Mouse (Mus musculus) heart, postnatal 25 days (tissue): Measurements from ENCODE around the gene Hykk. TPM values are rescaled to one million over a fixed set of nuclear protein-coding genes. Genes with fewer than 3 reads are reported as not detected.
"Not testable (repeated sequence)": the region's sequence is repeated elsewhere in the genome, so short reads cannot be mapped to it uniquely, and the experiment has no call there.

Experiments used
- DNase-seq: peaks from one replicate; pipeline ENCODE4 v3.0.0; 2022; ENCODE audit warnings: low spot score
- intact Hi-C: fragments of 180-260 bp; cut with DNase I; formaldehyde crosslinking; loops from one replicate; pipeline ENCODE4 v1.15.1; 2025
- total RNA-seq, 2 experiments: library from RNA; stranded (reverse); gene quantifications; 2 replicates each; pipeline ENCODE4 v1.2.3; 2021

Gene Hykk
- 1 to 10 TPM; 1.0 to 1.3 TPM for total RNA-seq

DNA sequence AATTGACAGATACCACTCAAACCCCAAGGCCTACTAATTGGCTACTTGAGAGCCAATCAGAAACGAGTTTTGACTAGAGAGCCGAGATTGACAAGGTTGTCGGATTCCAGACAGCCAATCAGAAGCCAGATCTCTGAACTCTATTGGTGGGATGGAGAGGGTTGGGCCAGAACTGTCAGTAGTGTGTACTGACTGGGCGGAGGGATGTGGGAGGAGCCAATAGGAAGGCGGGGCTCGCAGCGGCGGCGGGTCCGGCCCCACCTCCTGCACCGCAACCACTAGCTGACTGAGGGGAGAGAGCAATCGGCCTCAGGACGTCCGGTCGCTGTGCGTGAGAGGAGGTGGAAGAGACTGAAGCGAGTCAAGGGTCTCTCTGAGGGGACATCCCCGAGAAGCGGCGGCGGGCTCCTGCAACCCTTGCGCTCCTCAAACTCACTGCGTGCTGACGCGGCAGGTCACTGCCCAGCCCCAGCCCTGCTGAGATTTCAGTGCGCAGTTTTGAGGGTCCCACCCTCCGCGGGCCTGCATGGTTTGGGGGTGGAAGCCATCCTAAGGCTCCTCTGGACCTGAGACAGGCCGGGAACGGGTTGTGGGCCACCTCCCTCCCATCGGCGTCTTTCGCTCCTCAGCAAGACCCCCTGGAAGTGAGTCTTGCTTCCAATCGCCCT lies at the start of gene Hykk:
Hykk (plus strand) TSS at position 274 of the 668 bp plus-strand sequence.
- intact Hi-C loops, result loop anchor here (2.0 kb wide), 1 partner anchor 34 kb away; the partner anchor contains the start of genes AY074887 and Psma4
- DNase-seq, result peak; percentile 82

DNA sequence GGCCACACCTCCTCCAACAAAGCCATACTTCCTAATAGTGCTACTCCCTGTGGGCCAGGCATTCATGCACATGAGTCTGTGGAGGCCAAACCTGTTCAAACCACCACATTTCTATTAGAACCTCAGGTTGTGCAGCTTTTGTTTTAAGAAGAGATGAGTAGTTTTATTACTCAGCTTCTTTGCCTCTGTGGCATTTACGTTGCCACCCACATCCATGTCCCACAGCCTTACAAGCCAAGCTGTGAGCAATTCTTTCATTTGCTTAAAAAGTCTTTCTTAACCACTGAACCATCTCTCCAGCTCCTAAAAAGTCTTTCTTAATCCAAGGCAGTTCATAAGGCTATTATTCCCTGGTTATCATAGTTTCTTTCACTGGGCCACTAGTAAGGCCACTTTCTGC lies 38.3 kb upstream of the Hykk start:
- no peak for DNase-seq
- intact Hi-C loops, result no loop called here

DNA sequence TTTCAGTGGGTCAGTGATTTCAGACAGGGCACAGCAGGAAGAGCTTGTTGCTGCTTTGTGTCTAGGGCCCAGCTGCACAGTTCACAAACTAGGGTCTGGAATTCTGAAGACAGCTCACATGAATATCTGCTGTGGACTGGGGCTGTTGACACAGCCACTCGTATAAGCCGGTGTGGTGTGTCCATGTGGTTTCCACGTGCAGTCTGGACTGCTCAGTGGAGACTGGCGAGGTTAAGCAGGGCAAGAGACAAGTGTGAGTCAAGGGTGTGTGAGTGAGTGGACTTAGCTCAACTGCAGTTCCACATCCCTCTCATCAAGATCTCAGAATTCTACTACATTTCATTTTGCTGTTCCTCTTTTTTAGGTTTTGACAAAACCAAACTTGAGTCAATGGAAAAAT lies 25.0 kb upstream of the Hykk start:
- no peak for DNase-seq
- intact Hi-C loops, result no loop called here

DNA sequence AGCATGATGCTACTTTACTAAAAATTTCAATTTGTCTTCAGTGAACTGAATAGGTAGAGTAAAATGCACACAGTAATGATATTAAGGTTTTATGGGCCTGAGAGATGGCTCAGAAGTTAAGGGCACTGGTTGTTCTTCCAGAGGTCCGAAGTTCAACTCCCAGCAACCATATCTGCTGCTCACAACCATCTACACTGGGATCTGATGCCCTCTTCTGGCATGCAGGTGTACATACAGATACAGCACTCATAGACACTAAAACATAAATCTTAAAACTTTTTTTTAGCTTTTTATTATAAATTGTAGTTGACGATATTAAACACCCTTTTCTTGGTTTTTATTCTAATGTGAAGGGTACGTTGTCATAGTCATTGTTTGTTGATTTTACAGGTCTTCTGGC lies 20.0 kb upstream of the Hykk start:
- no peak for DNase-seq
- intact Hi-C loops, result no loop called here

DNA sequence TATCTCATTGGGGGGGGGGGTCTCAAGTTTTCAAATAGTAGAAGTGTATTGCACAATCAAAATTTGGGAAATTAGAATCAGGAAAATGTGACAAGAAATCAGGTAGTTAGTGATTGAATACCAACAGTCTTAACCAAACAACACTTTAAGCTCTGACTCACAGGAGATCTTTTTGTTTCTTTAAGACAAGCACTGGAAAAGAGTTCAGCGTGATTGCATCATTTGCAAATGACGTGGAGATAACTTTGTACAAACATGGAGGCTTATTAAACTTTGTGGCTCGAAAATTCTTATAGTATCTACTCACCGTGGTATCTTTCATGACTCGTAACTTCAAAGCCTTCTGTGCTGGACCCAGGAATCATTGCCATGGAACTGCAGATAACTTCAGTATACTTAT lies 7.6 kb upstream of the Hykk start:
- intact Hi-C loops, result no loop called here
- no peak for DNase-seq

DNA sequence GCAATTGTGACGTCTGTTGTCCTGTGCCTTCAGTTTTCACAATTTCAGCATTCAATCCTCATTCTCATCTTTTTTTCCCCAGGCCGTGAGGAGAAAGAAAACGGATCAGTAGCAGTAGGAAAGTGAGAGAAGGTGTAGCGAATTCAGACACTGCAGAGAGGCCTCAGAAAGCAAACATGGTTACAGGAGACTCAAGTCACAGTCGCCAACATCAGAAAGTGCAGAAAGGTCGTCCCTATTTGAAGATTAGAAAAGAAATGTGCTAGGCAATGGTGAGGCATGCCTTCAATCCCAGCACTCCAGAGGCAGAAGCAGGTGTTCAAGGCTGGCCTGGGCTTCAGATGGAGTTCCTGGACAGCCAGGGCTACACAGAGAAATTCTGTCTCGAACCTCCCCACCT lies 1.5 kb upstream of the Hykk start:
- intact Hi-C loops, result no loop called here
- DNase-seq, result no peak

DNA sequence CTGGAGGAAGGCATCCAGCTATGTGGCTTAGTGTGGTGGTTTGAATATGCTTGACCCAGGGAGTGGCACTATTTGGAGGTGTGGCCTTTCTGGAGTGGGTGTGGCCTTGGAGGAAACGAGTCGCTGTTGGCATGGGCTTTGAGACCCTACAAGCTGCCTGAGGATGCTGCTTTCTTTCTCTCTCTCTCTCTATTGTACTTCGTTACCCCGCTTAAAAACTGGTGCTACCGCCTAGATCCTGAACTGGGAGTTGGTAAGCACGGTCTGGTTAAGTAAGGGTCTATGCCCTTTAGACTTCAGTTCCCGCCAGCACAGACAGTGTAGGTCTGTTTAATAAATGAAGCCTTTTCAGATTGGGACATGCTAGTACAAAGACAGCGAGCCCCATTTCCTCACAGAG lies 682 bp upstream of the Hykk start:
- no peak for DNase-seq
- intact Hi-C loops, result loop anchor here (2.0 kb wide), 1 partner anchor 34 kb away; the partner anchor contains the start of genes AY074887 and Psma4

DNA sequence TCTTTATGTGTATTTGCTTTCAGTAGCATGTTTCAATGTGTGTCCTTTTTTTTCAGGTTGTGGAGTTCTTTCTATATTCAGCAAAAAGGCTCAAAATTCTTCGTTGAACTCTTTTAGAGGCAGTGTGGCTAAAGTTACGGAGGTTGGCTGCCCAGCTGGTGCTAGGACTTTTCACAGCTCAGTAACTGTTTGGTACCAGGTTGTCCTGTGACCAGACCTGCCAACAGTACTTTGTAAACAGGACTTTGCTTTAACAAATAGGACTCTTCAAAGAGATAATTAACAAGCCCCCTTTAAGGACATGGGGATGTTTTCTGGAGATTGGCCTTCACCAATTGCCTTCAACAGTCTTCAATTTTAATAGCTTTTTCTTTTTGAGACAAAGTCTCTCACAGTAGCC lies 1.1 kb downstream of the Hykk start:
- intact Hi-C loops, result no loop called here
- no peak for DNase-seq

DNA sequence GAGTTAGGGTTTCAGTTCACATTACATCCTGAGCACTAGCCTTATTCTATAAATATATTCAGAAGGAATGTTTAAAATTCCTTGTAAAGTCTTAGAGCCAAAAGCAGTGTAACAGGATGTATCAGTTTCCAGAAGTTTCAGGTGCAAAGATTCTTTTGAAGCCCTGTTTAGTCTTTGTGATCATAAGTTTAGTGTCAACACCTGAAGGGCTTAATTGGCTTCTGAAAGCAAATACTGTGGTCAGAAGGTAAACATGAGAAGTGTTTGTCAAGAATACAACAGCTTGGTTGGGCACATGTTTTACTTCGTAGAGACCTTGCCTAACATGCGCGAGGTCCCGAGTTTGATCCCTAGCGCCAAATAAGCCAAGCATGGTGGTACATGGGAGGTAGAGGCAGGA lies 1.7 kb downstream of the Hykk start:
- intact Hi-C loops, result no loop called here
- no peak for DNase-seq

DNA sequence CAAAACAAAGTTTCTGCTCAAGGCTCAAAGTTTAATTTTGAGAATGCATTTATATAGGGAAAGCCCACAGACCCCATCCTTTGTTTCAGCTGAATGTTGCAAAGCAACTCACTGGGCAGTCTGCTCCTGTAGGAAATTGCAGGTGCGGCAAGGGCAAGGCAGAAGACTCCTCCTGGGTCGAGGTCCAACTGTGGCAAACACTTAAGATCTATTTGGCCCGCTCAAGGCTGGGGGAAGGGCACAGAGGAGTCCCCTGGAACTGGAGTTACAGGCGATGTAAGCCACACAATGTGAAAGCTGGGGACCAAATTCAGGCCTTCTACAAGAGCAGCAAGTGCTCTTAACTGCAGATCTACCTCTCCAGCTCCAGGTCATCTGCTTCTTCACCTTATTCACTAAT lies 2.9 kb downstream of the Hykk start:
- intact Hi-C loops, result no loop called here
- no peak for DNase-seq

DNA sequence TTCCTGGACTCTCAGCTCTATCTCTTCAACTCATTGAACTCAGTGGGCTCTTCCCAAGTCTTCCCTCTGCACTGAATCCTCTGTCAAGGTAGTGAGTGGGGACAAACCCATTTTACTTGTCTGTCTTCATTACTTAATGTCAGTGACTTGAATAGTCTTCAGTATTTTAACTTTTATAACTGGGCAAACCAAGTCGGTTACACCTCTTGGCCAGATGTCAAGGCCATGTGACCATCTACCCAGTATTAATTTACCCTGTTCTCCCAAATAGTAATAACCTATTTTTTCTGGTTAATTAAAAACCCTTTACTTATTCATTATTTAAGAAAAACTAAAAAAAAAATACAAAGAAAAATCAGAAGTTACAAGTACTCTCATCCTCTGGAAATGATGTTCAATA lies 13.7 kb downstream of the Hykk start:
- intact Hi-C loops, result no loop called here
- DNase-seq, result no peak

DNA sequence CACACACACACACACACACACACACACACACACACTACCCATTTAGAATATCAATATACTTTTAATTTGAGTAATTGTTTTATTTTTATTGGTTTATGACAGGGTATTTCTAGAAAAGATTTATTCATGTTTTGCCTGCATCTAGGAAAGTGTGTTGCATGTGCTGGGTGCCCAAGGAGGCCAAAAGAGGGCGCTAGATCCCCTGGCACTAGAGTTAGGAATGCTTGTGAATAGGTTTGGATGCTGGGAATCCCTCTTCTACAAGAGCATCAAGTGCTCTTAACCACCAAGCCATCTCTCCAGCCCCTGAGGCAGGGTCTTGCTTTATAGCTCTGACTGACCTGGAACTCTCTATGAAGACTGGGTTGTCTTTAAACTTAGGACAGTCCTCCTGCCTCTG lies 14.7 kb downstream of the Hykk start:
- DNase-seq, result no peak
- intact Hi-C loops, result no loop called here

DNA sequence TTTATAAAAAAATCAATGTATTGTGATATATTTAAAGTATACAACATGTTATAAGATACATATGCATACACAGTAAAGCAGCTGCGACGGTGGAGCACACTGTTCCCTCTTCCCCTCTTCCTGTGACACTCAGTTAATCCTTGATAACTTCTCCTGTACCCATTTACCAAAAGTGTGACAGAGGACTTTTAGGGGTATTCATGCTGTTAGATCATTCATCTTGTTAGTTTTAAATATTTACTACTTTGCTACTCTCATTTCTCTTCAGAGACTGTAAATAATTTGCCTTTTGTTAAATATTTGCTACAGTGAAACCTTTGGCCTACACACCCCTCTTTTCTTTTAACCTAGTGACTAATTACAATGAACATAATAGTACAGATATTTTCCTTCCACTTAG lies 15.3 kb downstream of the Hykk start:
- no peak for DNase-seq
- intact Hi-C loops, result no loop called here

DNA sequence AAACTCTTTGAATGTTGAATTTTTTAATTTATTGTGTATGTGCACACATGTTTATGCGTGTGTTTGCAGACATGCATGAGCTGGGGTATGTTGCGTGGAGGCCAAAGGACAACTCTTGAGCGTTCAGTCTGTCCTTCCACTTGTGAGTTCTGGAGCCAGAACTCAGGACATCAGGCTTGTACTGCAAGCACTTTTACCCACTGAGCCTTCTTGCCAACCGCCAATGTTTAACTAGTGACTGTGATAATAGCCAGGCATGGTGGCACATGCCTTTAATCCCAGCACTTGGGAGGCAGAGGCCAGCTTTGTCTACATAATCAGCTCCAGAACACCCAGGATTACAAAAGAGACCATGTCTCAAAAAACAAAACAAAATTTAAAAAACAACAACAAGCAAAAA lies 25.0 kb downstream of the Hykk start:
- no peak for DNase-seq
- intact Hi-C loops, result no loop called here

DNA sequence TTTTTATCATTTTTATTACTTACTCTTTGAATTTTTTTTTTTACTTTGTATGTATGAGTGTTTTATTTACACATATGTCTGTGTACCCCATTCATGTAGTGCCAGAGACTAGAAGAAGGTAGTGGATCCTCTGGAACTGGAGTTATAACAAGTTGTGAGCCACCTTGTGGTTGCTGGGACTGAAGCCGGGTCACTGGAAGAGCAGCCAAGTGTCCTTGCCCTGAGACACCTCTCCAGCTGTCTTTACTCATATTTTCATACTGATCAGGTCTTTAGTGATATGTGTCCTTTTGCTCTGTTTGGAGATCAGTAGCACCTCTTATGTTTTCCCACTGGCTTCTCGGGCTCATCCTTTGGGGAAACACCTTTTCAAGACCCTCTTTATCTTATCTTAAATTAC lies 27.4 kb downstream of the Hykk start:
- intact Hi-C loops, result no loop called here

DNA sequence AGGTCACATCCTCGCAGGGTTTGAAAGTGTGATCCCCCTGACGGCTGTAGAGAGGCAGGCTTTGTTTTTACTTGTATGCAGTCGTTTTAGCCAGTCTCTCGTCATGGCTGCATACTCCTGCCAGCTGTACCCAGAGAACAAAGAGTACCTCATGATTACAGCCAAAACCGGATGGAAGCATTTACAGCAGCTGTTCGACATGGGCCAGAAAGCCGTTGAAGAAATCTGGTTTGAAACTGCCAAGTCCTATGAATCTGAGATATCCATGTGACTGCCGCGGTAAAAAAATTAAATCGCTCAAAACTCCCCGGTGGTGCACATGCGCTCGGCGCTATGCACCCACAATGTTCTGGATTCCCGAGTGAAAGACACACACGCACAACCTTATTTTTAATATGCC lies 29.2 kb downstream of the Hykk start:
- intact Hi-C loops, result no loop called here
- DNase-seq, result no peak

More for the DNA sequence above, 27.4 kb downstream of the Hykk start:
- no peak for DNase-seq

DNA sequence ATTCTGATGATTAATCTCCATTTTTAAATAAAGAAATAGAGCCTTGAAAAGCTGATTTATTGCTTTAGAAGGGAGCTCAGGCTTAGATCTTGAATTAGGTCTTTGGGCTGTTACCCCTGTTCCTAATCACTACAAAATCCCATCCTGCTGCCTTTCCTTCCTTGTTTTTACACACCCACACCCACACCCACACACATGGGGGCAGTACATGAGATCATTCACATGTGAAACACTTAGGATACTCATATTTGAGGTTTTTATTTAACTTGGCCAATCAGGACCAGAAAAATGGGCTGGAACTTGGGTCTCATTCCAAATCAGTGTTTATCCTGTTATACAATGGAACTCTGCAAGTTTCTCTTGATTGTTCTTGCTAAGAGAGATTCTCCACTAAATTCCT lies 32.4 kb downstream of the Hykk start:
- intact Hi-C loops, result no loop called here
- DNase-seq, result no peak

DNA sequence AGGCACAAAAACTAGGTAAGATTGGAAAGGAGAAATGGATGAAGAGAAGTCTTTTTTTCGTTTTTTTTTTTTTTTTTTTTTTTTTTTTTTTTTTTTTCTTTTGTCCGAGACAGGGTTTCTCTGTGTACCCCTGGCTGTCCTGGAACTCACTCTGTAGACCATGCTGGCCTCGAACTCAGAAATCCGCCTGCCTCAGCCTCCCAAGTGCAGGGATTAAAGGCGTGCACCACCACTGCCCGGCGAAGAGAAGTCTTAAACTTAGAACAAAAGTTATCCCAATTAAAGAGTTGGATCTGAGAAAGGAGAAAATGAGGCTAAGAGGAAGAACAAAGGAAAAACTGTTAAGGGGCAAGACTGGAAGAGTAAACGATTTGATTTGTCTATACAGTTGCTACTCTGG lies 33.1 kb downstream of the Hykk start:
- intact Hi-C loops, result loop anchor here (2.0 to 5.0 kb wide), 2 partner anchors 33 to 218 kb away; partner anchors contain the start of genes Hykk and Wdr61
- not testable (repeated sequence) for DNase-seq

DNA sequence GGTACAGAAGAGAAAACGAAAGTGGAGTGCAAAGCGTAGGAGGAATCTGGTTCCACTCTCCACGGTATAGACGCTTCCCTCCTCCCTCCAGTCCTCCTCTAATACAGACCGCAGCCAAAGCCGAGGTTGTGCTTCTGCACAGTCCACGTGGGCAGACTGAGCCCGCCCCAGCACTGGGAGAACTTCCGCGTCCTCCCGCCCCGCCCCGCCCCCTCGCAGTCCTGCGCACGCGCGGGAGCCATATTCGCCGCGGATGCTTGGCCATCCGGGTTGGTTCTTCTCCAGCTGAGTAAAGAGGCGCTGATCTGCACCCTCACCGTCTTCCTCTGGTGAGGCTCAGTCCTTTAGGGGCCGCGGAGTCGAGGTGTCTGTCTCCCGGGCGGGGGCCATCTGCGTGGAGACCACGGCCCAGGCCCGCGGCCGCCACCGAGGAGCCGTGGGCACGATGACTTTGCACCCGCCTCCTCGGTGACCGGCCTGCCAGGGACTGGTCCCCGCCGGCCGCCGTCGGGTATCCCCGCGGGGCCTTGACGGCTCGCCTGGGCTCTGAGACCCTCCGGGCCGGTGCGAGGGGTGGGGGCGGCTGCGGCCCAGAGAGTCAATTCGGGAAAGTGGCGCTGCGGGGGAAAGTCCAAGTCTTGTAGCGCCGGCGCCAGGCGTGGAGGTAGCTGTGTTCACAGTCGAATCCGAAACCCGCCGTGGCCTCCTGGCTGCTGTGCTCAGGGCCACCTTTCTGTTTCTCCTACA lies 33.7 kb downstream of the Hykk start, which contains the start of the genes Psma4 and AY074887:
Psma4 (plus strand) TSS at position 216 of the 747 bp plus-strand sequence.
AY074887 (minus strand) TSS at position 424 of the 747 bp plus-strand sequence.
- intact Hi-C loops, result loop anchor here (2.0 to 5.0 kb wide), 2 partner anchors 34 to 218 kb away; partner anchors contain the start of genes Hykk and Wdr61
- DNase-seq, result peak; percentile 78

DNA sequence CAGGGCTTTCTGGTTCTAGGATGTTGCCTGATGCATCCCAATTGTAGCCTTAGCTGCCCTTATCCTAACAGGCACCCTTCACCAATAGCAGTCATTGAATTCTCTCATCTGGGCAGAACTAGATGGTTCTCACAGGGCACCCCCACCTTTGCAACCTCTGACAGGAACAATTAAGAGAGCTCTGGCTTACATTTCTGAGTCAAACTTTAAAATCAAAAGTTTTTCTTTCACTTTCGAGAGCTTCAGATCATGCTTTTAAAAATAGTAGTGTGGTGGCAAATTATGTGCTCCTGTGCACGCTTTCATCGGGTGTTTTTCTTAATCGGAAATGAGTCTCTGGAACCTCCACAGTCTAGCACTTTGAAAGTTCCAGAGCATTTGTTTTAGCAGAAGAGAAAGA lies 44.0 kb downstream of the Hykk start:
- intact Hi-C loops, result no loop called here
- no peak for DNase-seq

DNA sequence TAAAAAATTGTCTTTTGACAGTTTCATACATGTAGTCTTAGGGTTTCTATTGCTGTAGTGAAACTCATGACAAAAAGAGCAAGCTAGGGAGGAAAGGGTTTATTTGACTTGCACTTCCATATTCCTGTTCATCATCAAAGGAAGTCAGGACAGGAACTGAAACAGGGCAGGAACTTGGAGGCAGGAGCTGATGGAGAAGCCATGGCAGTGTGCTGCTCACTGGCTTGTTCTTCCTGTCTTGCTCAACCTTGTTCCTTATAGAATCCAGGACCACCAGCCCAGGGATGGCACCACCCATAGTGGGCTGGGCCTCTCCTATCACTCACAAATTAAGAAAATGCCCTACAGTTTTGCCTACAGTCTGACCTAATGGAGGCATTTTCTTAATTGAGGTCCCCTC lies 46.6 kb downstream of the Hykk start:
- no peak for DNase-seq
- intact Hi-C loops, result no loop called here
